Mouse (Mus musculus): ENCODE data around the gene Rad51d. TPM values are rescaled to one million over a fixed set of nuclear protein-coding genes. Genes with fewer than 3 reads are reported as not detected.
"Not testable (repeated sequence)": the region's sequence is repeated elsewhere in the genome, so short reads cannot be mapped to it uniquely, and the experiment has no call there.

The Rad51d gene
- polyA plus RNA-seq (2015; fragmentation: Nextera tagmentation; extraction: Ambion mirVana) = 12.7 and 15.4 TPM in 2 replicates

GRCm38 (mm10) chr11:82890342-82890762 is at the start of gene Rad51d:
Gene Rad51d (minus strand): TSS chr11:82890614.
- H3K4me1 ChIP-seq = peaks cover 18% of the 10 kb centered on the region
- H3K36me3 ChIP-seq = 0 out of 2 replicates have a peak, but pooled peaks cover 5% of the 10 kb centered on the region
- peak within 1 kb of the TSS; percentile 67 for H3K27ac ChIP-seq
- peak within 1 kb of the TSS; percentile 66 for H3K4me3 ChIP-seq
- H3K27me3 ChIP-seq = peaks cover 14% of the 10 kb centered on the region
- WGBS = under 1% methylated on average over 26 of the region's 26 CpGs
- ATAC-seq (ENCODE audit: insufficient number of reproducible peaks, low FRiP score, low TSS enrichment, low read depth) = peak; percentile 88
- peak within 1 kb of the TSS; percentile 61 for H3K9ac ChIP-seq
- H3K9me3 ChIP-seq = no peaks in the 10 kb centered on the region
- peak within 1 kb of the TSS; percentile 85 for H3K4me2 ChIP-seq

- H3K27ac ChIP-seq = no peak overlapping the region
- WGBS = 2% methylated on average over 29 of the region's 29 CpGs
- no peaks in the 10 kb centered on the region for H3K36me3 ChIP-seq
- peak overlapping the region; percentile 91 for H3K4me2 ChIP-seq
- H3K9me3 ChIP-seq = no peaks in the 10 kb centered on the region
- no peak overlapping the region for H3K9ac ChIP-seq
- ATAC-seq (ENCODE audit: insufficient number of reproducible peaks, low FRiP score, low TSS enrichment, low read depth) = no peak
- H3K27me3 ChIP-seq = peaks cover 70% of the 10 kb centered on the region
- peaks cover 27% of the 10 kb centered on the region for H3K4me1 ChIP-seq
- H3K4me3 ChIP-seq = peak overlapping the region; percentile 43
Observed at GRCm38 (mm10) chr11:82933186-82933585, 42.8 kb upstream of the Rad51d start.

GRCm38 (mm10) chr11:82931671-82932450 is 41.4 kb upstream of the Rad51d start:
- under 1% methylated on average over 117 of the region's 119 CpGs for WGBS
- ATAC-seq (ENCODE audit: insufficient number of reproducible peaks, low FRiP score, low TSS enrichment, low read depth) = not testable (repeated sequence)

GRCm38 (mm10) chr11:82931161-82931560 is 40.7 kb upstream of the Rad51d start:
- H3K27me3 ChIP-seq = peaks cover 67% of the 10 kb centered on the region
- H3K36me3 ChIP-seq; ATAC-seq (ENCODE audit: insufficient number of reproducible peaks, low FRiP score, low TSS enrichment, low read depth); H3K9me3 ChIP-seq; H3K27ac ChIP-seq: not testable (repeated sequence)
- peak overlapping the region; percentile 91 for H3K4me2 ChIP-seq
- H3K9ac ChIP-seq = peak overlapping the region; percentile 14; the same call in 1 of the 2 replicates
- peaks cover 27% of the 10 kb centered on the region for H3K4me1 ChIP-seq
- H3K4me3 ChIP-seq = peak overlapping the region; percentile 43
- WGBS = under 1% methylated on average over 62 of the region's 63 CpGs

More at GRCm38 (mm10) chr11:82931671-82932450, 41.4 kb upstream of the Rad51d start:
- H3K27ac ChIP-seq, H3K36me3 ChIP-seq, H3K9me3 ChIP-seq: not testable (repeated sequence)
- Histone ChIP-seq H3K9ac (peak overlapping the region; percentile 14; the same call in 1 of the 2 replicates), H3K4me2 (peak overlapping the region; percentile 91), H3K4me3 (peak overlapping the region; percentile 43), H3K27me3 (peaks cover 67% of the 10 kb centered on the region), H3K4me1 (peaks cover 27% of the 10 kb centered on the region)

GRCm38 (mm10) chr11:82930391-82930955 is 40.1 kb upstream of the Rad51d start:
- not testable (repeated sequence) for H3K9ac ChIP-seq; H3K36me3 ChIP-seq; H3K27ac ChIP-seq; ATAC-seq (ENCODE audit: insufficient number of reproducible peaks, low FRiP score, low TSS enrichment, low read depth); H3K9me3 ChIP-seq
- peak overlapping the region; percentile 43 for H3K4me3 ChIP-seq
- H3K27me3 ChIP-seq = peaks cover 67% of the 10 kb centered on the region
- H3K4me1 ChIP-seq = peaks cover 27% of the 10 kb centered on the region
- 1% methylated on average over 81 of the region's 85 CpGs for WGBS
- H3K4me2 ChIP-seq = peak overlapping the region; percentile 91

- Histone ChIP-seq H3K9me3 (no peaks in the 10 kb centered on the region), H3K27me3 (peaks cover 69% of the 10 kb centered on the region), H3K36me3 (no peaks in the 10 kb centered on the region), H3K9ac (no peak overlapping the region), H3K4me2 (no peak overlapping the region), H3K27ac (no peak overlapping the region), H3K4me1 (peaks cover 27% of the 10 kb centered on the region), H3K4me3 (no peak overlapping the region)
- ATAC-seq (ENCODE audit: insufficient number of reproducible peaks, low FRiP score, low TSS enrichment, low read depth) = no peak
- WGBS = 39% methylated on average over 3 of the region's 3 CpGs
Observed at GRCm38 (mm10) chr11:82929633-82929950, 39.2 kb upstream of the Rad51d start.

GRCm38 (mm10) chr11:82928897-82929632 is 38.7 kb upstream of the Rad51d start:
- Histone ChIP-seq H3K27me3 (peaks cover 63% of the 10 kb centered on the region), H3K9me3 (no peaks in the 10 kb centered on the region), H3K9ac (no peak overlapping the region), H3K4me2 (no peak overlapping the region), H3K4me3 (no peak overlapping the region), H3K4me1 (peaks cover 27% of the 10 kb centered on the region), H3K27ac (no peak overlapping the region), H3K36me3 (no peaks in the 10 kb centered on the region)
- 33% methylated on average over 20 of the region's 20 CpGs for WGBS
- no peak for ATAC-seq (ENCODE audit: insufficient number of reproducible peaks, low FRiP score, low TSS enrichment, low read depth)

GRCm38 (mm10) chr11:82923910-82924309 is 33.5 kb upstream of the Rad51d start:
- not testable (repeated sequence) for H3K27ac ChIP-seq; H3K36me3 ChIP-seq; ATAC-seq (ENCODE audit: insufficient number of reproducible peaks, low FRiP score, low TSS enrichment, low read depth); H3K4me3 ChIP-seq; H3K4me2 ChIP-seq; H3K9ac ChIP-seq; H3K4me1 ChIP-seq; H3K9me3 ChIP-seq
- whole genome bisulfite sequencing = 81% methylated on average over 6 of the region's 6 CpGs
- peaks cover 49% of the 10 kb centered on the region for H3K27me3 ChIP-seq

GRCm38 (mm10) chr11:82921691-82922090 is 31.3 kb upstream of the Rad51d start:
- H3K36me3 ChIP-seq = no peaks in the 10 kb centered on the region
- no peaks in the 10 kb centered on the region for H3K4me1 ChIP-seq
- no peak overlapping the region for H3K9ac ChIP-seq
- H3K9me3 ChIP-seq = no peaks in the 10 kb centered on the region
- no peak for ATAC-seq (ENCODE audit: insufficient number of reproducible peaks, low FRiP score, low TSS enrichment, low read depth)
- WGBS = 62% methylated on average over 4 of the region's 4 CpGs
- H3K4me3 ChIP-seq = no peak overlapping the region
- H3K4me2 ChIP-seq = no peak overlapping the region
- no peak overlapping the region for H3K27ac ChIP-seq
- H3K27me3 ChIP-seq = peaks cover 31% of the 10 kb centered on the region

- no peak for ATAC-seq (ENCODE audit: insufficient number of reproducible peaks, low FRiP score, low TSS enrichment, low read depth)
- WGBS = 47% methylated on average over 10 of the region's 10 CpGs
Observed at GRCm38 (mm10) chr11:82920768-82921167, 30.4 kb upstream of the Rad51d start.

GRCm38 (mm10) chr11:82914711-82915352 is 24.4 kb upstream of the Rad51d start:
- no peaks in the 10 kb centered on the region for H3K9me3 ChIP-seq
- H3K27ac ChIP-seq = no peak overlapping the region
- WGBS = 6% methylated on average over 16 of the region's 16 CpGs
- H3K4me3 ChIP-seq = no peak overlapping the region
- peaks cover 11% of the 10 kb centered on the region; the same call in 1 of the 2 replicates for H3K27me3 ChIP-seq
- no peaks in the 10 kb centered on the region for H3K36me3 ChIP-seq
- no peak overlapping the region for H3K9ac ChIP-seq
- no peak for ATAC-seq (ENCODE audit: insufficient number of reproducible peaks, low FRiP score, low TSS enrichment, low read depth)
- H3K4me2 ChIP-seq = peak overlapping the region; percentile 24; the same call in 1 of the 2 replicates
- no peaks in the 10 kb centered on the region for H3K4me1 ChIP-seq

More at GRCm38 (mm10) chr11:82920768-82921167, 30.4 kb upstream of the Rad51d start:
- no peak overlapping the region for H3K27ac ChIP-seq
- no peaks in the 10 kb centered on the region for H3K9me3 ChIP-seq
- no peak overlapping the region for H3K4me3 ChIP-seq
- H3K9ac ChIP-seq = no peak overlapping the region
- H3K4me1 ChIP-seq = no peaks in the 10 kb centered on the region
- peaks cover 22% of the 10 kb centered on the region for H3K27me3 ChIP-seq
- H3K36me3 ChIP-seq = no peaks in the 10 kb centered on the region
- no peak overlapping the region for H3K4me2 ChIP-seq

Measured in limb, embryonic 15.5 days (tissue).